Mouse (Mus musculus) embryonic fibroblast, embryonic 13.5 days (primary cell): Measurements from ENCODE around the gene Gm17571. TPM values are rescaled to one million over a fixed set of nuclear protein-coding genes. Genes with fewer than 3 reads are reported as not detected.

Experiments
- H3K27ac ChIP-seq: 2 replicates; pipeline ENCODE4 v1.5.1; 2012; ENCODE audit warnings: low read length, control low read depth, inconsistent platforms; ENCODE audit not compliant: insufficient read depth
- H3K4me1 ChIP-seq: 2 replicates; pipeline ENCODE4 v1.6.1; 2011; ENCODE audit warnings: low read length; ENCODE audit not compliant: control insufficient read depth, insufficient read depth
- H3K4me3 ChIP-seq: 2 replicates; pipeline ENCODE4 v1.5.1; 2011; ENCODE audit warnings: mild to moderate bottlenecking, control low read depth, low read length; ENCODE audit not compliant: insufficient read depth
- CTCF ChIP-seq: IDR thresholded peaks from 2 replicates; pipeline ENCODE4 v1.5.1; 2011; ENCODE audit warnings: mild to moderate bottlenecking, control low read depth, low read length, moderate library complexity, borderline replicate concordance; ENCODE audit not compliant: insufficient read depth
- POLR2A ChIP-seq: IDR thresholded peaks from 2 replicates; pipeline ENCODE4 v1.6.1; 2011; ENCODE audit warnings: low read depth, mild to moderate bottlenecking, control low read depth, low read length, moderate library complexity
- polyA plus RNA-seq: library from polyadenylated mRNA; stranded (reverse); fragments of >200 nt; gene quantifications from 2 replicates; pipeline ENCODE4 v1.2.4, GENCODE M21; 2011; ENCODE audit warnings: low read depth; ENCODE audit not compliant: missing spikeins, insufficient read length

Gene Gm17571
- polyA plus RNA-seq, 1 experiment: not detected

DNA sequence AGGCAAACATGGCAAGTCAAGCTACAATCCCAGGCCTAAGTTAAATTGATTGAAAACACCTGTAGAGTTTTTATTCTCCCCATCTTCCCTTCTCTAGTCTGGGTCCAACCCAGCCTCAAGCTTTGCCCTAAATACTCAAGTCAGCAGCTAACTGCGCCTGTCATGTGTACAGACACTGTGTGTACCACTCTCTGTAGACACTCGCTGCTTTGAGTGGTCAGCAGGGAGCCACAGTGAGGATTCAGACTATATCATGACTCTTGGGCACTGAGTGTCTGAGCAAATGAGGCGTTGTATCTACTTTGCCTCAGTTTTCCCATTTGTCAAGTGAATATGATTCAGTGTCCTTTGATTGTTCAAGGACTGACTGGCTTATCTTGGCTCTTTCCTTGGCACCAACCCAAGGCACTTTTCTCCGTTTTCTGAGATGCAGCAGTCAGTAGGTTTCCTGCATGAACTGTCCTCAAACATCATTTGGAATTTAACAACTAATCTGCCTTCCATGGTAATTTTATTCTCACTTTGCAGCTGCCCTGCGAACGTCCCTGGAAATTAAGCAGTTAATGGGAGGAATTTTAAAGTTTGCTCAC, 13.0 kb downstream of the Gm17571 start:
- TF ChIP-seq POLR2A (no peak), CTCF (no peak)

DNA sequence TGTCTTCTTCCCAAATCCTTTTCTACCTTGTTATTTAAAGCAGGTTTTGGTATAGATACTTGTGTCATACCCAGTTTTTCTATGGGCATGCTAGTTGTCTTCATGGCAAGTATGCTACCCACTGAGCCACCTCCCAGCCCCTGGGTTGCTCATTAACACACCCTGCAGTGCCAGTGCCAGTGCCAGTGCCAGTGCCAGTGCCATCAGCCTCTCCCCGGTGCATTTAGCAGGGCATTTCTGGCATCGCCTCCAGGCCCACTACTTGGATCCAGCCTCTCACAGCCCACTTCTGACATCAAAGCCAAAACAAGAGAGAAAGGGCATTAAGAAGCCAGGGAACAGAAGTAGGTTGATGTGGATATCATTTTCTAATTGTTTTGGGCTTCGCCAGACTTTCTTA, 14.9 kb downstream of the Gm17571 start:
- TF ChIP-seq CTCF (no peak), POLR2A (no peak)
- Histone ChIP-seq H3K27ac (0 out of 2 replicates have a peak overlapping the region, but pooled peaks have one; percentile 57), H3K4me1 (peaks cover 18% of the 10 kb centered on the region), H3K4me3 (no peak overlapping the region)

More for the DNA sequence above, 13.0 kb downstream of the Gm17571 start:
- H3K4me3 ChIP-seq: no peak overlapping the region
- peaks cover 18% of the 10 kb centered on the region for H3K4me1 ChIP-seq
- peak overlapping the region; percentile 78 for H3K27ac ChIP-seq

- no peak overlapping the region for H3K27ac ChIP-seq
- H3K4me3 ChIP-seq: no peak overlapping the region
- TF ChIP-seq CTCF (no peak), POLR2A (no peak)
Observed at GRCm38 (mm10) chr9:13430744-13431143, 15.8 kb downstream of the Gm17571 start.

GRCm38 (mm10) chr9:13430302-13430701, 16.3 kb downstream of the Gm17571 start:
- no peak for TF ChIP-seq POLR2A
- no peak for TF ChIP-seq CTCF
- no peak overlapping the region for H3K4me3 ChIP-seq
- H3K27ac ChIP-seq: no peak overlapping the region
- peaks cover 19% of the 10 kb centered on the region for H3K4me1 ChIP-seq

More at GRCm38 (mm10) chr9:13430744-13431143, 15.8 kb downstream of the Gm17571 start:
- peaks cover 20% of the 10 kb centered on the region for H3K4me1 ChIP-seq

DNA sequence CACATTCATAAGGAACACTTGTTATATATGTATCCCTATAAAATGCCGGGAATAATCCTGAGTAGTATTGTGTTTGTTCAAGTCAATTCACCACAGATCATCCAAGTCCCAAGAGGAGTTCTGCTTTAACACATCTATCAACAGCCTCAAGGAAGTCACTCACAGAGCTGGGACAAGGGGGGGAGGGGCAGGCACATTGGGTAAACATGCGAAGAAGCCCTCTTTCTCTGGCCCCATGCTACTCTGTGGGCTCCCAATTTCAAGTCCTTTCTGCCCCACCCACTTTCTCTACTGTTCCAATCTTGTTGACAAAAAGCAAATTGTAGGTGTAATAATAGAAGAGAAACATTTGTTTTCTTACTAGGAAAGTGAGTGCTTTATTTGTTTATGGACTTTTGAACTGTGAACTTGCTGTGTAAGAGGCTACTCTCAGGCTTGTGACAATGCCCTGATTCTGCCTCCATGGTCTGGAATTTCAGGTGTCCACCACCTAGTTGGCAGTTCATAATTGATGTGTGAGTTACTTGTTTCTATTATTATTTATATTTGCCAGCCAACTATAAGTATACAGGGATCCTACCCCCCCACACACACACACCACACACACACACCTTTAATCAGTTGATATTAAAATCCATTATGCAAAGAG, 17.0 kb downstream of the Gm17571 start:
- Histone ChIP-seq H3K4me3 (no peak overlapping the region), H3K4me1 (peaks cover 17% of the 10 kb centered on the region)
- no peak for TF ChIP-seq CTCF
- no peak for TF ChIP-seq POLR2A

DNA sequence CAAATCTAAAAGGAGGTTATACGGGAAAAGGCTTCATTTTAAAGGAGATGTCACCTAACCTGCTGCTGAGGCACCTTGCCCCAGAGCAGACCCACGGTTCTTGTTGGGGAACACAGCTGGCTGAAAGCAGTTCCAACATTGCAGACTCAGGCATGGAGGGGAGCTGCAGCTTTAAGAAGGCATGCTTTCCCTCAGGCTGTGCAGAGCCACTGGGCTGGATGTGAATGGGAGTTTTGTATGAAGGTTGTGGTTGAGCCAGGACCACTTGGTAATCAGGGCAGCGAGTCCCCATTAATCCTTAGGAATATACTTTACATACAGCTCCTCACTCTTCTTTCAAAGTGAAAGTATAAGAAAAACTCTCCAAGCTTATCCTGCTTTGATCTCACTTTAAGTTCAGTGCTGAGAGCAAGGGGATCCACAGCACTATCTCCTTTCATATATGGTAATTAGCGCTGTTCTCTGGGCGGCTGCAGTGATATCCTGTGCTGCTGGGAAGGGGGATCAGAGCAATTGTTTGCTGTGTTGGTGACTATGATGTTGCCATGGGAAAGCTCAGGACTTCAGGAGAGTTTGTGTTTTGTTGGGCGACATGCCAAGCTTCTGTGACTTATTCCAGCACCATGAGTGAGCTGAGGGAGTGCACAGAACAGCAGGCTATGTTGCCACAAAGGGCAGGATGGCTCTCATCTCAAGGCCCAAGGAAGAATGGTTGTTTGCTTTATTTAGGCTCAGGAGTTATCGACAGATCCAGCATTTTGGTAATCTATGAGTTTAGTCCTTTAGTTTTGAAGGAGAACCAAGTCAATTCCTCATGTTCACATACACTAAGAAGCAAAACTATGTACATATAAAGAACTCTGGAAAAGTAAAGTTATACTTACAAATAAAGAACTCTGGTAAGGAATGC, 21.3 kb downstream of the Gm17571 start:
- Histone ChIP-seq H3K4me3 (no peak overlapping the region), H3K4me1 (peaks cover 5% of the 10 kb centered on the region), H3K27ac (peak overlapping the region; percentile 56)
- TF ChIP-seq POLR2A (no peak), CTCF (no peak)

More for the DNA sequence above, 17.0 kb downstream of the Gm17571 start:
- H3K27ac ChIP-seq: no peak overlapping the region

DNA sequence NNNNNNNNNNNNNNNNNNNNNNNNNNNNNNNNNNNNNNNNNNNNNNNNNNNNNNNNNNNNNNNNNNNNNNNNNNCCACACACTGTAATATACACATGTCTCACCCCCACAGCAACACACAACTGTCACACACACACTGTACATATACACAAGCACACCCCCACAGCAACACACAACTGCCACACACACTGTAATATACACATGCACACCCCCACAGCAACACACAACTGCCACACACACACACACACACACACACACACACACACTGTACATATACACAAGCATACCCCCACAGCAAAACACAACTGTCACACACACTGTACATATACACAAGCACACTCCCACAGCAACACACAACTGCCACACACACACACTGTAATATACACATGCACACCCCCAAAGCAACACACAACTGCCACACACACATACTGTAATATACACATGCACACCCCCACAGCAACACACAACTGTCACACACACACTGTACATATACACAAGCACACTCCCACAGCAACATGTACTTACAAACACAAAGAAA, 32.3 kb downstream of the Gm17571 start:
- Histone ChIP-seq H3K27ac (no peak overlapping the region), H3K4me3 (no peak overlapping the region), H3K4me1 (no peaks in the 10 kb centered on the region)
- TF ChIP-seq POLR2A: no peak
- no peak for TF ChIP-seq CTCF

Other genes starting within 250 kb of the Gm17571 start
- gene Jrkl, start 200.9 kb downstream of the Gm17571 start, polyA plus RNA-seq: 11.1 and 13.2 TPM in 2 replicates
- 17.9 and 21.4 TPM in 2 replicates for gene Ccdc82, start 199.8 kb downstream of the Gm17571 start, polyA plus RNA-seq
- gene Maml2, start 148.8 kb downstream of the Gm17571 start, polyA plus RNA-seq: 23.1 and 27.9 TPM in 2 replicates